Mouse (Mus musculus) megakaryocyte, embryonic 14.5 days (primary cell): ENCODE measurements around the gene Igf1r.

Source experiments
- FLI1 ChIP-seq: IDR thresholded peaks from 2 replicates; pipeline ENCODE4 v1.6.1; 2012; ENCODE audit warnings: low read length, inconsistent platforms, mixed read lengths
- GATA1 ChIP-seq: IDR thresholded peaks from 3 replicates; pipeline ENCODE4 v1.6.1; 2012; ENCODE audit warnings: mixed read lengths, low read length, inconsistent platforms, borderline replicate concordance

GRCm38 (mm10) chr7:68152458-68152857 lies 199.8 kb downstream of the Igf1r start:
- no peak for TF ChIP-seq FLI1
- no peak for TF ChIP-seq GATA1
